Mouse (Mus musculus) midbrain, embryonic 12.5 days (tissue): Measurements from ENCODE around the gene Cx3cr1. TPM values are rescaled to one million over a fixed set of nuclear protein-coding genes. Genes with fewer than 3 reads are reported as not detected.

Experiments used
- ATAC-seq: fragments of 200-750 bp; cut with Nextera tagmentation; 2 replicates; pipeline ENCODE4 v1.8.0; 2017; ENCODE audit warnings: low read depth, moderate TSS enrichment, moderate library complexity; ENCODE audit not compliant: low FRiP score
- H3K27ac ChIP-seq: fragments of 300-500 bp; sonication (generic); replicated peaks from 2 replicates; pipeline ENCODE4 v1.5.1; 2016; ENCODE audit warnings: mild to moderate bottlenecking
- H3K27me3 ChIP-seq: fragments of 300-500 bp; sonication (generic); 2 replicates; pipeline ENCODE4 v1.6.1; 2016; ENCODE audit warnings: mild to moderate bottlenecking
- H3K36me3 ChIP-seq: fragments of 300-500 bp; sonication (generic); 2 replicates; pipeline ENCODE4 v1.6.1; 2016
- H3K4me1 ChIP-seq: fragments of 300-500 bp; sonication (generic); 2 replicates; pipeline ENCODE4 v1.6.1; 2016
- H3K4me2 ChIP-seq: fragments of 300-500 bp; sonication (generic); replicated peaks from 2 replicates; pipeline ENCODE4 v1.6.1; 2016; ENCODE audit warnings: mild to moderate bottlenecking, moderate library complexity
- H3K4me3 ChIP-seq: fragments of 300-500 bp; sonication (generic); 2 replicates; pipeline ENCODE4 v1.5.1; 2016; ENCODE audit warnings: mild to moderate bottlenecking
- H3K9ac ChIP-seq: fragments of 300-500 bp; sonication (generic); replicated peaks from 2 replicates; pipeline ENCODE4 v1.6.1; 2016; ENCODE audit warnings: mild to moderate bottlenecking, moderate library complexity
- H3K9me3 ChIP-seq: fragments of 300-500 bp; sonication (generic); 2 replicates; pipeline ENCODE4 v1.6.1; 2016; ENCODE audit warnings: mild to moderate bottlenecking
- WGBS: fragments of 180-500 bp; shearing (Covaris S2); methylation state at CpG from one replicate; pipeline ENCODE4 v1.1.7; 2016; 5-methylcytosine and 5-hydroxymethylcytosine counted together
- polyA plus RNA-seq: library from polyadenylated mRNA; unstranded; fragments of >200 nt; fragmentation: Nextera tagmentation; extraction: Ambion mirVana; gene quantifications from 2 replicates; pipeline ENCODE4 v1.2.1, GENCODE M21; 2016

Cx3cr1 gene
- polyA plus RNA-seq, 1 experiment from 2014 or later = 7.7 TPM

GRCm38 (mm10) chr9:119985881-119986574 is 83.7 kb downstream of the Cx3cr1 start:
- peaks cover 33% of the 10 kb centered on the region for H3K4me1 ChIP-seq
- WGBS = 80% methylated on average over 10 of the region's 10 CpGs
- ATAC-seq = no peak
- H3K27ac ChIP-seq = no peak overlapping the region
- H3K9ac ChIP-seq = no peak overlapping the region
- no peaks in the 10 kb centered on the region for H3K36me3 ChIP-seq
- no peak overlapping the region for H3K4me2 ChIP-seq
- no peaks in the 10 kb centered on the region for H3K9me3 ChIP-seq
- no peak overlapping the region for H3K4me3 ChIP-seq
- H3K27me3 ChIP-seq = peaks cover 46% of the 10 kb centered on the region

GRCm38 (mm10) chr9:119984536-119985011 is 85.1 kb downstream of the Cx3cr1 start, which contains the start of gene Csrnp1:
Gene Csrnp1, minus strand, starts transcription at chr9:119984658.
- Histone ChIP-seq H3K9me3 (no peaks in the 10 kb centered on the region), H3K9ac (peak within 1 kb of the TSS; percentile 52), H3K27ac (no peak within 1 kb of the TSS), H3K4me3 (peak within 1 kb of the TSS; percentile 57), H3K4me2 (peak within 1 kb of the TSS; percentile 85), H3K27me3 (peaks cover 46% of the 10 kb centered on the region), H3K36me3 (no peaks in the 10 kb centered on the region), H3K4me1 (peaks cover 40% of the 10 kb centered on the region)
- 5% methylated on average over 14 of the region's 14 CpGs for WGBS
- ATAC-seq = no peak

- peaks cover 40% of the 10 kb centered on the region for H3K4me1 ChIP-seq
- no peaks in the 10 kb centered on the region for H3K9me3 ChIP-seq
- peak; percentile 80 for ATAC-seq
- under 1% methylated on average over 66 of the region's 79 CpGs for WGBS
- H3K36me3 ChIP-seq = no peaks in the 10 kb centered on the region
- peaks cover 46% of the 10 kb centered on the region for H3K27me3 ChIP-seq
- H3K4me2 ChIP-seq = peak overlapping the region; percentile 85
- H3K9ac ChIP-seq = peak overlapping the region; percentile 52
- no peak overlapping the region for H3K27ac ChIP-seq
- H3K4me3 ChIP-seq = peak overlapping the region; percentile 57
These were observed 85.8 kb downstream of the Cx3cr1 start for GRCm38 (mm10) chr9:119983585-119984535.

GRCm38 (mm10) chr9:119982956-119983551 is 86.6 kb downstream of the Cx3cr1 start:
- WGBS = under 1% methylated on average over 47 of the region's 48 CpGs

GRCm38 (mm10) chr9:119982241-119982811 is 87.4 kb downstream of the Cx3cr1 start:
- peak; percentile 20; the same call in 1 of the 2 replicates for ATAC-seq
- H3K27ac ChIP-seq = no peak overlapping the region
- H3K9ac ChIP-seq = no peak overlapping the region

More at GRCm38 (mm10) chr9:119982956-119983551, 86.6 kb downstream of the Cx3cr1 start:
- H3K27ac ChIP-seq = no peak overlapping the region
- H3K4me1 ChIP-seq = peaks cover 47% of the 10 kb centered on the region
- peak overlapping the region; percentile 57 for H3K4me3 ChIP-seq
- H3K9me3 ChIP-seq = no peaks in the 10 kb centered on the region
- peak overlapping the region; percentile 52 for H3K9ac ChIP-seq
- H3K4me2 ChIP-seq = peak overlapping the region; percentile 85
- H3K36me3 ChIP-seq = no peaks in the 10 kb centered on the region
- H3K27me3 ChIP-seq = peaks cover 46% of the 10 kb centered on the region
- ATAC-seq = peak; percentile 31; the same call in 1 of the 2 replicates

GRCm38 (mm10) chr9:119981183-119982179 is 88.2 kb downstream of the Cx3cr1 start:
- 2% methylated on average over 16 of the region's 16 CpGs for WGBS
- H3K27me3 ChIP-seq = peaks cover 39% of the 10 kb centered on the region
- peak overlapping the region; percentile 26 for H3K4me3 ChIP-seq
- ATAC-seq = peak; percentile 20; the same call in 1 of the 2 replicates
- H3K36me3 ChIP-seq = no peaks in the 10 kb centered on the region
- H3K4me2 ChIP-seq = peak overlapping the region; percentile 85
- H3K4me1 ChIP-seq = peaks cover 58% of the 10 kb centered on the region
- peak overlapping the region; percentile 28; the same call in 1 of the 2 replicates for H3K9ac ChIP-seq
- no peaks in the 10 kb centered on the region for H3K9me3 ChIP-seq
- H3K27ac ChIP-seq = peak overlapping the region; percentile 54

More at GRCm38 (mm10) chr9:119982241-119982811, 87.4 kb downstream of the Cx3cr1 start:
- Histone ChIP-seq H3K4me1 (peaks cover 54% of the 10 kb centered on the region), H3K4me3 (peak overlapping the region; percentile 57), H3K4me2 (peak overlapping the region; percentile 85), H3K36me3 (no peaks in the 10 kb centered on the region), H3K9me3 (no peaks in the 10 kb centered on the region), H3K27me3 (peaks cover 43% of the 10 kb centered on the region)
- WGBS = 1% methylated on average over 11 of the region's 11 CpGs

GRCm38 (mm10) chr9:119980770-119981182 is 88.9 kb downstream of the Cx3cr1 start:
- Histone ChIP-seq H3K27ac (peak overlapping the region; percentile 54), H3K4me3 (no peak overlapping the region)
- ATAC-seq = no peak

GRCm38 (mm10) chr9:119979749-119980148 is 89.9 kb downstream of the Cx3cr1 start:
- Histone ChIP-seq H3K27ac (no peak overlapping the region), H3K4me2 (no peak overlapping the region), H3K27me3 (peaks cover 27% of the 10 kb centered on the region), H3K9me3 (no peaks in the 10 kb centered on the region), H3K4me3 (no peak overlapping the region), H3K36me3 (no peaks in the 10 kb centered on the region), H3K9ac (no peak overlapping the region), H3K4me1 (peaks cover 58% of the 10 kb centered on the region)
- WGBS = 60% methylated on average over 2 of the region's 2 CpGs
- no peak for ATAC-seq

More at GRCm38 (mm10) chr9:119980770-119981182, 88.9 kb downstream of the Cx3cr1 start:
- Histone ChIP-seq H3K36me3 (no peaks in the 10 kb centered on the region), H3K9me3 (no peaks in the 10 kb centered on the region), H3K9ac (peak overlapping the region; percentile 28; the same call in 1 of the 2 replicates), H3K27me3 (peaks cover 36% of the 10 kb centered on the region), H3K4me2 (peak overlapping the region; percentile 85), H3K4me1 (peaks cover 58% of the 10 kb centered on the region)
- WGBS = 4% methylated on average over 4 of the region's 4 CpGs

GRCm38 (mm10) chr9:119978811-119979441 is 90.8 kb downstream of the Cx3cr1 start:
- Histone ChIP-seq H3K27me3 (peaks cover 19% of the 10 kb centered on the region), H3K9ac (0 out of 2 replicates have a peak overlapping the region, but pooled peaks have one; percentile 2), H3K9me3 (no peaks in the 10 kb centered on the region), H3K36me3 (no peaks in the 10 kb centered on the region), H3K4me2 (no peak overlapping the region), H3K27ac (no peak overlapping the region), H3K4me1 (peaks cover 53% of the 10 kb centered on the region), H3K4me3 (no peak overlapping the region)
- WGBS = 86% methylated on average over 6 of the region's 6 CpGs
- no peak for ATAC-seq
